Mouse (Mus musculus): ENCODE data around the gene Ttc9b.

DNA sequence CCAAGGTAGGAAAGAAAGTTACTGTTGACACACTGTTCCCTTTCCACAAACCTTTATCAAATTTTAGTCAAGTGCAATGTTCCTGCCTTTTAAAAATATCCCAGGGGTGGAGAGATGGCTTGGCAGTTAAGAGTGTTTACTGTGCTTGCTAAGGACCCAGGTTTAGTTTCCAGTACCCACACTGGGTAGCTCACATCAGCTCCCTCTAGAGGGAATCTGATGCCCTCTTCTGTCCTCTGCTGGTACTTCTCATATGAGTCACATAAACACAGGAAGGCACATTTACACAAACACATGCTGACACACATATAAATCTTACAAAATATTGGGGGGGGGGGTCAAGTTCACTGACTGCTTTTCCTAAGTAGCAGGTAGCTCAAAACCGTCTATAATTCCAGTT lies 9.2 kb upstream of the Ttc9b start:
- TF ChIP-seq HCFC1 (IDR thresholded peaks at IDR 0.05; ENCODE audit: borderline replicate concordance, insufficient read depth, low read length) (no peak), ZNF384 (IDR thresholded peaks at IDR 0.05; ENCODE audit: low read depth, low read length) (peak; percentile 43; the same call in 1 of the 2 replicates)

All from ES-E14 (cell line).